Mouse (Mus musculus): ENCODE data around the gene Stk4. TPM values are rescaled to one million over a fixed set of nuclear protein-coding genes. Genes with fewer than 3 reads are reported as not detected.

Gene Stk4
- polyA plus RNA-seq, 1 experiment from 2014 or later: 38.8 TPM

DNA sequence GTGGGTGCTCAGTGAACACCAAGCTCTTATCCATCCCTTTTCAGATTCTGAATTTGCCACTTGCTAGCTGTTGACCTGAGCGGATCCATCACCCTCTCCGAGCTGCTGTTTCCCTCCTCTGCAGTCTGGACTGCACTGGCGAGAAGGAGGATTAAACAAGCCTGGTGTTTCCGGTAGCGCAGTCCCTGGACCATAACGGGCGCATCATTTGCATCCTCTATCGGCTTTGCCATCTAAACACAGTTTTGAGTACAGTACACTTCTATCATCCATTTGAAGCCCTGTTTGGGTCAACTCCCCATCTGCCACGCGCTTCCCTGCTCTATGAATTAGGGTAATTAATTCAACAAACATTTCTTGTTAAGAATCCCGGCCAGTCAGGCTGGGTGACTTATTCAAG is 100.2 kb downstream of the Stk4 start:
- H3K27me3 ChIP-seq (ENCODE audit: poor library complexity, severe bottlenecking): peaks cover 100% of the 10 kb centered on the region
- no peak for DNase-seq (ENCODE audit: extremely low spot score, low spot score)
- peak overlapping the region; percentile 48 for H3K4me3 ChIP-seq

GRCm38 (mm10) chr2:164170902-164171301 is 100.8 kb downstream of the Stk4 start, which contains the start of gene Kcns1:
Gene Kcns1 (minus strand): TSS chr2:164171113.
- peaks cover 32% of the 10 kb centered on the region for H3K4me1 ChIP-seq
- H3K27ac ChIP-seq: no peak within 1 kb of the TSS
- H3K27me3 ChIP-seq (ENCODE audit: poor library complexity, severe bottlenecking): peaks cover 100% of the 10 kb centered on the region
- under 1% methylated on average over 29 of the region's 29 CpGs for WGBS
- peak within 1 kb of the TSS; percentile 48 for H3K4me3 ChIP-seq
- H3K9me3 ChIP-seq: no peaks in the 10 kb centered on the region
- DNase-seq (ENCODE audit: extremely low spot score, low spot score): no peak
- no peaks in the 10 kb centered on the region for H3K36me3 ChIP-seq (replicated peaks)

More for the DNA sequence above, 100.2 kb downstream of the Stk4 start:
- Histone ChIP-seq H3K36me3 (replicated peaks) (no peaks in the 10 kb centered on the region), H3K4me1 (peaks cover 32% of the 10 kb centered on the region), H3K27ac (no peak overlapping the region), H3K9me3 (no peaks in the 10 kb centered on the region)
- WGBS: 3% methylated on average over 11 of the region's 11 CpGs

GRCm38 (mm10) chr2:164173394-164173793 is 103.3 kb downstream of the Stk4 start:
- Histone ChIP-seq H3K27me3 (ENCODE audit: poor library complexity, severe bottlenecking) (peaks cover 76% of the 10 kb centered on the region), H3K27ac (no peak overlapping the region), H3K4me3 (no peak overlapping the region), H3K4me1 (peaks cover 24% of the 10 kb centered on the region), H3K9me3 (no peaks in the 10 kb centered on the region), H3K36me3 (replicated peaks) (no peaks in the 10 kb centered on the region)
- DNase-seq (ENCODE audit: extremely low spot score, low spot score): no peak
- 83% methylated on average over 3 of the region's 3 CpGs for WGBS

- no peak overlapping the region for H3K4me3 ChIP-seq
- peaks cover 64% of the 10 kb centered on the region for H3K27me3 ChIP-seq (ENCODE audit: poor library complexity, severe bottlenecking)
- H3K36me3 ChIP-seq (replicated peaks): no peaks in the 10 kb centered on the region
- 81% methylated on average over 8 of the region's 8 CpGs for WGBS
- H3K4me1 ChIP-seq: peaks cover 21% of the 10 kb centered on the region
- H3K9me3 ChIP-seq: no peaks in the 10 kb centered on the region
- H3K27ac ChIP-seq: no peak overlapping the region
- DNase-seq (ENCODE audit: extremely low spot score, low spot score): no peak
Measured at GRCm38 (mm10) chr2:164174649-164175395, 104.7 kb downstream of the Stk4 start.

GRCm38 (mm10) chr2:164175850-164176249 is 105.7 kb downstream of the Stk4 start:
- no peak for DNase-seq (ENCODE audit: extremely low spot score, low spot score)
- Histone ChIP-seq H3K9me3 (no peaks in the 10 kb centered on the region), H3K4me1 (peaks cover 11% of the 10 kb centered on the region), H3K27ac (no peak overlapping the region), H3K4me3 (no peak overlapping the region), H3K36me3 (replicated peaks) (no peaks in the 10 kb centered on the region), H3K27me3 (ENCODE audit: poor library complexity, severe bottlenecking) (peaks cover 54% of the 10 kb centered on the region)
- WGBS: 87% methylated on average over 3 of the region's 3 CpGs

DNA sequence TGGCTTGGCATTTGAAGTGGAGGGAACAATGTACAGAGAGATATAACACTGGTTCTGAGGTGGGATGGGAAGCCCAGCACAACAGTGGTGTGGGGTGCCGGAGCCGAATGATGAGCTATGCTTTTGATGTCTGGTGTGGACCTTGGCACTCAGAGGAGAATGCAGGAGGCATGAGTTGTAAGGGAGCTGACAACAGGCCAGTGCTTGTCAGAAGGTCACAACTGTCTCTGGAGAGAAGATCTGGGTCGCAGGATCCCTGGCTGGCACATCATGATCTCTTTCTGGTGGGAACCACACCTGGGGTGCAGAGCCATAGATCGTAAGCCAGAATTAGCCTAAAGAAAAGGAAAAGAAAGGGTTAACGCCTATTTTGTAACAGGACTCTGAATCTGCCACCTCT is 107.7 kb downstream of the Stk4 start:
- Histone ChIP-seq H3K9me3 (no peaks in the 10 kb centered on the region), H3K27me3 (ENCODE audit: poor library complexity, severe bottlenecking) (peaks cover 34% of the 10 kb centered on the region), H3K4me1 (no peaks in the 10 kb centered on the region), H3K4me3 (no peak overlapping the region), H3K27ac (no peak overlapping the region), H3K36me3 (replicated peaks) (no peaks in the 10 kb centered on the region)
- DNase-seq (ENCODE audit: extremely low spot score, low spot score): no peak
- 89% methylated on average over 5 of the region's 5 CpGs for WGBS

DNA sequence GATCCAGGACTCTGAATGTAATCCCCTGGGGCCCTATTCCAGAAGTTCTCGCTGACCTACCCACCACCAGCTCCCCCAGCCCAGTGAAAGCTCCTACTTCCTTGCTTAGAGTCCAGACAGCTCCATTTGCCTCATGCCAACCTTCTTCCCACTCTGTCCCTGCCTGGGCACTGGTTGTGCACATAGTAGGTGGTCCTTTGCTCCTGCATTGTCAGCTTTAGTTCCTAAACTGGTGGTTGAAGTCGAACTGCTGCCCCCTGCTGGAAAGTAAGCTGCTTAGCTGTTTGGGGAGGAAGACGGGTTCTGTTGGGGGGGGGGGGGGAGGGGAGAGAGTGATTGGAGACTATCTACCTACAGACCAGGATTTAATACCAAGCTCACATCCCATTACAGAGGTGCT is 110.0 kb downstream of the Stk4 start:
- WGBS: 48% methylated on average over 3 of the region's 3 CpGs
- no peak overlapping the region for H3K4me3 ChIP-seq
- H3K4me1 ChIP-seq: peaks cover 9% of the 10 kb centered on the region
- no peaks in the 10 kb centered on the region for H3K36me3 ChIP-seq (replicated peaks)
- peaks cover 11% of the 10 kb centered on the region for H3K27me3 ChIP-seq (ENCODE audit: poor library complexity, severe bottlenecking)
- no peaks in the 10 kb centered on the region for H3K9me3 ChIP-seq
- DNase-seq (ENCODE audit: extremely low spot score, low spot score): no peak
- no peak overlapping the region for H3K27ac ChIP-seq

GRCm38 (mm10) chr2:164180770-164181169 is 110.6 kb downstream of the Stk4 start:
- Histone ChIP-seq H3K36me3 (replicated peaks) (no peaks in the 10 kb centered on the region), H3K27me3 (ENCODE audit: poor library complexity, severe bottlenecking) (peaks cover 5% of the 10 kb centered on the region), H3K4me3 (no peak overlapping the region), H3K9me3 (no peaks in the 10 kb centered on the region), H3K4me1 (peaks cover 9% of the 10 kb centered on the region), H3K27ac (no peak overlapping the region)
- 89% methylated on average over 4 of the region's 4 CpGs for WGBS
- DNase-seq (ENCODE audit: extremely low spot score, low spot score): no peak

- Histone ChIP-seq H3K27ac (no peak within 1 kb of the TSS), H3K9me3 (no peaks in the 10 kb centered on the region), H3K27me3 (ENCODE audit: poor library complexity, severe bottlenecking) (peaks cover 3% of the 10 kb centered on the region; the same call in 1 of the 2 replicates), H3K36me3 (replicated peaks) (no peaks in the 10 kb centered on the region), H3K4me3 (no peak within 1 kb of the TSS), H3K4me1 (peaks cover 9% of the 10 kb centered on the region)
- DNase-seq (ENCODE audit: extremely low spot score, low spot score): no peak
- 77% methylated on average over 7 of the region's 7 CpGs for WGBS
Measured at GRCm38 (mm10) chr2:164182692-164183255, 112.7 kb downstream of the Stk4 start, which contains the start of gene Wfdc5. Gene Wfdc5 (minus strand): TSS chr2:164182742.

DNA sequence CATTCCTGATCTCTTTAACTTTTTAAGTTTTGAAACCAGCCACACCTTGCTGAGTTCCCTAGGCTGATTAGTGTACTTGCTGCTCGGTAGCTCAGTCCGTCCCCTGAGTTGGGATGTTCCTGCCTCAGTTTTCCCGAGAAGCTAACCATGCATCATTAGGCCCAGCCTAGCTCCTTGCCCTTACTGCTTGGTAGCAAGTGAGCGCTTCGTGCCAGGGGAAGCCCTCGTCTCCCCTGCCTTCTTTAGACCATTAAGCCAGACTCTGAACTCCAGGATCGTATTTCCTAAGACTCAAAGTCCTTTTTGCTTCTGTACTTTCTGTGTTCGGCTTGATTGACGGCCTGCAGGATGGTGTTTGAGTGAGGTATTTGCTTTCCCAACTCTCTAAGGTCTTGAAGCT is 113.2 kb downstream of the Stk4 start:
- 73% methylated on average over 9 of the region's 9 CpGs for WGBS
- Histone ChIP-seq H3K4me1 (peaks cover 9% of the 10 kb centered on the region), H3K27me3 (ENCODE audit: poor library complexity, severe bottlenecking) (peaks cover 3% of the 10 kb centered on the region; the same call in 1 of the 2 replicates), H3K27ac (no peak overlapping the region), H3K9me3 (no peaks in the 10 kb centered on the region), H3K4me3 (no peak overlapping the region), H3K36me3 (replicated peaks) (no peaks in the 10 kb centered on the region)
- DNase-seq (ENCODE audit: extremely low spot score, low spot score): no peak

DNA sequence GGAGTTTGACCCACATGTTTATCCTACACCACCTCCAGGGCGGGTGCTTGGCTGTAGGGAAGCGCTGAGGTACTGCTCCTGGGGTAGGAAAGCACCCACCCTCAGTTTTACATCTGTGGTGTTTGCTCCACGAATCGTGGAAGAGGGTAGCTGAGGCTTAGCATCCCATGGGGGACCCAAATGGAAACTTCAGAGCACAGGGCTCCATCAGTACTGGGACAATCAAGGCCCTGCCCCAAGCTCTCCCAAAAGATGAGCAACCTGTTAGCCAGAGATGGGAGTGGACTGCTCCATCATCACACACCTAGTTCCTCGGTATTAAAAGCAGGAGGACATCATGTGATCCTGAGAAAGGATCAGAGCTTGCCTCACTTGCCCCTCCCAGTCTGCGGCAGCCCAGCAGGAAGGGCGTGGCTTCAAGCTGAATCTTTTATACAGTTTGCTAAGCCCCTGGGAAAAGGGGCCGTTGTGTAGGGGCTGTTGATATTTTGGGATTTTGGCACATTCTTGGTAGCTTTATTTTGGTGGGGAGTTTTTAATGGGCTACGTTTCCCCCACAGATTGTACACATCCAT is 114.1 kb downstream of the Stk4 start:
- Histone ChIP-seq H3K4me3 (no peak overlapping the region), H3K4me1 (peaks cover 9% of the 10 kb centered on the region), H3K27ac (0 out of 2 replicates have a peak overlapping the region, but pooled peaks have one; percentile 53), H3K36me3 (replicated peaks) (no peaks in the 10 kb centered on the region), H3K27me3 (ENCODE audit: poor library complexity, severe bottlenecking) (no peaks in the 10 kb centered on the region), H3K9me3 (no peaks in the 10 kb centered on the region)
- DNase-seq (ENCODE audit: extremely low spot score, low spot score): no peak
- WGBS: 45% methylated on average over 9 of the region's 9 CpGs

- Histone ChIP-seq H3K4me1 (peaks cover 9% of the 10 kb centered on the region), H3K9me3 (no peaks in the 10 kb centered on the region), H3K27me3 (ENCODE audit: poor library complexity, severe bottlenecking) (no peaks in the 10 kb centered on the region), H3K36me3 (replicated peaks) (no peaks in the 10 kb centered on the region), H3K27ac (no peak overlapping the region), H3K4me3 (no peak overlapping the region)
- 31% methylated on average over 5 of the region's 5 CpGs for WGBS
- no peak for DNase-seq (ENCODE audit: extremely low spot score, low spot score)
Measured at GRCm38 (mm10) chr2:164188722-164189121, 118.6 kb downstream of the Stk4 start.

DNA sequence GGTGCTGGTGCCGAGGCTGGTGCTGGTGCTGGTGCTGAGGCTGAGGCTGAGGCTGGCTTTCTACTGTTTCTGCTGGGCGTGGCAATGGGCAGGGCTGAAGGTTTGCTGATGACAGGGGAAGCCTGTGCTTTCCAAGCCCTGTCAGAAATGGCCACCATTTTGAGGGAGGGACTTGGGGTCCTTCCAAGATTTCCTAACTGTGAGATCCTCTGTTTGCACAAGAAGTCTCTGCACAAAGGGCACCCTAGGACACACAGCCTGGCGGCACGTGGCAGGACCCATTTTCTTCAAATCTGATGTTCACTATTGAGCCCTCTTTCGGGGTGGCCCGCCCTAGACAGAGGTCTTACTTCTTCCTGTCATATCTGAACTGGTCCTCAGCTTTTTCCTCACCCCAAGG is 120.5 kb downstream of the Stk4 start, which contains the start of gene Wfdc12:
Wfdc12 (minus strand) TSS at position 33 of the 400 bp plus-strand sequence.
- no peak for DNase-seq (ENCODE audit: extremely low spot score, low spot score)
- 85% methylated on average over 6 of the region's 6 CpGs for WGBS
- H3K36me3 ChIP-seq (replicated peaks): no peaks in the 10 kb centered on the region
- H3K9me3 ChIP-seq: no peaks in the 10 kb centered on the region
- H3K27ac ChIP-seq: no peak within 1 kb of the TSS
- no peaks in the 10 kb centered on the region for H3K4me1 ChIP-seq
- H3K27me3 ChIP-seq (ENCODE audit: poor library complexity, severe bottlenecking): no peaks in the 10 kb centered on the region
- H3K4me3 ChIP-seq: no peak within 1 kb of the TSS

All from forebrain, embryonic 10.5 days (tissue).